Mouse (Mus musculus): Measurements from ENCODE around the gene Gm20696.

Gm20696 gene

GRCm38 (mm10) chr6:99272174-99272573, 394.4 kb downstream of the Gm20696 start:
- no peak for DNase-seq

- no peak for DNase-seq
Measured at GRCm38 (mm10) chr6:99271741-99272140, 394.9 kb downstream of the Gm20696 start.

DNA sequence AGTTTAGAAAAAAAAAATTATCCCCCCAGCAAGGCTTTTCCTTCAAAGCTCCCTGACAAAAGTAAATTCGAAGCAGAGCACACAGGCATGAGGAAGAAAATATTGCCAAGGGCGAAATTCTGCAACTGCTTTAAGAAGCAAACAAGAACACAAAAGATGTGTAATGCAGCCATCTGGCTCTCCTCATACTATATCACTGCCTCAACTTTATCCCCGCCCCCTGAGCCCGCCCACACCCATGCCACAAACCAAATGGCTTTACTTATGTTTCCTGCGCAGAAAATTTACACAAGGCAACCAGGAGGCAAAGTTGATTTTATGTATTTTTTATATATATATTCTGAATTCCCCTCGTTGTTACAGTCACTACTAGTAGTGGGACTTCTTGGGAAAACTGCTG, 396.7 kb downstream of the Gm20696 start:
- no peak for DNase-seq

DNA sequence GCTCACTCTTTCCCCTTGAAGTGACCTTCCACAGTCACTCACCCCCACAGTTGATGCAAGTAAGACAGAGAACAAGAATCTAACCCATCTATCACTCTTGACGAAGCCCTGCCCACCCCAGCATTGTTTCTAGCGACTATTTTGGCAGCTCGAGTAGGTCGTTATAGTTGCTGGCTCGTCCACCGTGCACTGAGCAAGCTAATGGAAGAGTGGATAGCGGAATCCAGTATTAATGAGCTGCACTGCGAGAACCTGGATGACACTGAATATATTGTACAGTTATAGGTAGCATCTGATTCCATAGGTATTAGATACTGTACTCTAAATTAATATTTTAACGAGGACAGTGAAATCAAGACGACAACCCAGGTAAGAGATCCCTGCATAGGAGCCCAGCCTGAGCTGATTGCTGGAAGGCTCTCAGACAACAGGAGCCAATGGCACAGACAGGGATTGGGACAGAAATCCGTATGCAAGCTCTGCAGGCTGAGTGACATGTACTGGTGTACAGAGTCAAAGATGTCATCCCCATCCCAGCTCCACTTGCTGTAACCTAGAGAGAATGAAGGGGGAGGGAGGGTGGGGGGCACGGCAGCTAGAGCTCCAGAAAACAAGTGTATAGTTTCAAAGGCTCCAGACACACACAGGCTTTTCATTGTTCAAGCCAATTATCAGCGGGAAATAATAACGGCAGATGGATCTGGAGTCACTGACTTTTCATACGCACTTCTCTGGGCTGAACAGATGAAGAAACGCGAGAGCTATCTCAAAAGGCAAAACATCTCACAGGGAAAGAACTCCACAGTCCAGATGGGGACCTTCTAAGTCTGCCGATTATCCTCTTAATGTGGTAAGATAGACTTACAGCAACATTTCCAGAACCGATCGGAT, 398.2 kb downstream of the Gm20696 start:
- DNase-seq, result peak; percentile 41 to 51

DNA sequence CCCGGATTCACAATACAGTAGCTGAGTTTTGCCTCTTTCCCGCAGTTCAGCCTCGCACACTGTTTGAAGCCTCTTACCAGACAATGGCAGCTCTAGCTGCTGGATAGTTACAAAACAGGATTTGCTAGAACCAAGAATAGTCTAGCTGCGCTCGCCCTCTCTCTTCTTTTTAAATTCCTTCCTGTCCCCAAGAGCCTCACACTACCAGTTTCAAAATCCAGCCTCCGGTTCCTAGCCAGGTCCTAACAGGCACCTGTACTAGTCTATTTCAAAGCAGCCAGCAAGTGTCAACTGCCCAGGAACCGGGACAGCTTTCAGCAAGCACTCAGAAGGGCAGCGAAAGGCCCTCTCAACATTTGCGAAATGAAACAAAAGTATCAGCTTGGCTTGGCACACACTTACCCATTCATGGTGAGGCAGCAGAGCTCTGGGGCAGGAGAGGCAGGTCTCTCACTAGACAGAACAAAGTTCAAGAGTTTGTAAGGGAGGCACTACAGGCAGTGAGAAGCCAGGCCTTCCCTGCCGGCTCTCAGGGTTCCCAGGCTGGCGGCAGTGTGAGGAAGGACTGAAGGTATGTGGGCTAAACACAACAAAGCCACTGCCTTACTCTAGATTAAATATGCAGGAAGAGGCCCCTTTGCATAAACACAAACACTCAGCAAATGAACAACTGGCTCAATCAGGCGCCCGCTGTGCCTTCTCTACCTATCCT, 400.5 kb downstream of the Gm20696 start:
- no peak for DNase-seq

- DNase-seq, result no peak
Measured at GRCm38 (mm10) chr6:99265173-99265572, 401.4 kb downstream of the Gm20696 start.

- no peak for DNase-seq
Measured at GRCm38 (mm10) chr6:99264192-99265093, 402.2 kb downstream of the Gm20696 start.

GRCm38 (mm10) chr6:99263886-99264185, 402.8 kb downstream of the Gm20696 start:
- no peak for DNase-seq

DNA sequence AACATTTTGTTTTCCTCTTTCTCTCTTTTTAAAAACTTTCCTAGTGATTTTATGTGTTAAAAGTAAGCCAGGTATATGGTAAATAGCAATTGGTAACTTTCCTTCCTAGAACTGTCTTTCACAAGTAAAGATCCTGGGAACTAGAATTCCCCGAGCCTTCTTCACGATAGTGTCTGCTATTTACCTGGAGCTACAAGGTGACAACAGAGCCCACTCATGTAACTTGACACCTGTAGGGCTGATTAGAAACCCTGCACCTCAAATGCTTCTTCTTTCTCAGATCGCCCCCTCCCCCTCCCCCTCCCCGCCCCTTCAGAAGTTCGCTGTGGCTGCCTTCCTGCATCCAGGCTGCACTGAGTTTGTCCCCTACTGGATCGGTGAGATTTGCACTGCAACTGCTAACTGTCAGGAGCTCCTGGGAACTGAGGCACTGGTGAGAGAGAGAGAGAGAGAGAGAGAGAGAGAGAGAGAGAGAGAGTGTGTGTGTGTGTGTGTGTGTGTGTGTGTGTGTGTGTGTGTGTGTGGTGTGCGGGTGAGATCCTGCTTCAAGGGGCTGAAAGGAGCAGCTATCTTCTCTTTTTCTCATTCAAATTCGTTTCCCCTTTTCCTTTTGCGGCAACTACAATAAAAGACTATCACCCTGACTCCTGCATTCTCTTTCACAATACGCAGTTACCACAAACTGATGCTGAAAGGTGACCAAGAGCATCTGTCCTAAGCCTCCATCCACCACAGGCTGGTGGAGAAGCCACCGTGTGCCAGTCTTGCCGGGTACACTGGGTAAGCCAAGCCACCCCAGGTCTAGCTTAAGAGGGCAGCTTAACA, 403.3 kb downstream of the Gm20696 start:
- DNase-seq, result no peak

GRCm38 (mm10) chr6:99261737-99262130, 404.9 kb downstream of the Gm20696 start:
- DNase-seq, result no peak

DNA sequence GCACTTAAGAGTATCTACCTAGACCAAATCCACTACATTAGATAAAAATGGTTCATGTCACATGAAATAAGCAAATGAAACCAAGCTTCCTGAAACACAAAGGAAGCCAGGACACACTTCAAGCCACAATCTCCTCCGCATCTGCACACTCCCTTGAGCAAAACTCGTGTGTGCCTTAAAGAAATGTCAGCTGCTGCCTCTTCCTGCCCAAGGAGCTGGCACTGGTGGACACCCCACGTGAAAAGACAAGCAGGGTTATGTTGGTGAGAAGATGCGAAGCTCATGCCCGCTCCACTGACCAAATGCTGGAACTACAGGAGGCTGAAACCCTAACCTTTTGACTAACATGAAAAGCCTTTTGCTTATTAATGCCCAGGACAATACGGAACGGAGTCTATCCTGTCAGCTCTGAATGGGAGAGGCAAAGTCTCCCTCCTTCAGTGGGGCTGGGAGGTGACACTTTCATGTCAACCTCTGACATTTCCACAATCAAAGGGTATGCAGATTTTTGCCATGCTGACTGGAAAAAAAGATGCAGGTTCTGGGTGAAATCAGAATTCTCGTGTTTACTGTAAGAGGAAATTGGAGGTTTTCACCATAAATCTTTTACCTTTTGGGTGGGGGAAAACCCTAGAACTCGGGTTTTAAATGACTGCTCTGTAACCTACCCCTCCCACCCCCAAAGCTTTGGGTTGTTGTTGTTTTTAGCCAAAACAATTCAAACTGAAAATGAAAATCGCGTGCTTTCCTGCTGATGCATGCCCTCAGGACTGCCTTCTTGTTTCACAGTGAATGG, 405.5 kb downstream of the Gm20696 start:
- no peak for DNase-seq

GRCm38 (mm10) chr6:99258346-99258745, 408.3 kb downstream of the Gm20696 start:
- DNase-seq, result no peak

GRCm38 (mm10) chr6:99257676-99258075, 408.9 kb downstream of the Gm20696 start:
- no peak for DNase-seq

DNA sequence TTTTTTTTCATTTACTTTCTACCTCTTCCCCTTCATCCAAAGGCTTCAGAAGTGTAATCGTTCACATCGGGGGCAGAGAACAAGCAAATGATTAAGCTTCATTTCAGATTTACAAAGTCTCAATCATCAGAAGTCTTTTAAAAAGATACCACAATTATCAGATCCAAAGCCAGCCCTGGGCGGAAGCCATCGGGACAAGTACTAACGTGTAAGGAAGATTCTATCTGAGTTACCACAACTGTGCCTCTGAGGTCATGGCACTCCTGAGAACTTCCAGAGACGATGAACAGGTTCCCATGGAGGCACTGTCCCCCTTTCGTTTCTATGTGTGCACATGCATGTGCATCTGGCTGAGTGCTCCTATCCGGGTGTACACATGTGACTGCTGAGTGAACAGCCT, 413.3 kb downstream of the Gm20696 start:
- DNase-seq, result no peak

- no peak for DNase-seq
Measured at GRCm38 (mm10) chr6:99252816-99253215, 413.8 kb downstream of the Gm20696 start.

GRCm38 (mm10) chr6:99251924-99252323, 414.7 kb downstream of the Gm20696 start:
- DNase-seq, result no peak

DNA sequence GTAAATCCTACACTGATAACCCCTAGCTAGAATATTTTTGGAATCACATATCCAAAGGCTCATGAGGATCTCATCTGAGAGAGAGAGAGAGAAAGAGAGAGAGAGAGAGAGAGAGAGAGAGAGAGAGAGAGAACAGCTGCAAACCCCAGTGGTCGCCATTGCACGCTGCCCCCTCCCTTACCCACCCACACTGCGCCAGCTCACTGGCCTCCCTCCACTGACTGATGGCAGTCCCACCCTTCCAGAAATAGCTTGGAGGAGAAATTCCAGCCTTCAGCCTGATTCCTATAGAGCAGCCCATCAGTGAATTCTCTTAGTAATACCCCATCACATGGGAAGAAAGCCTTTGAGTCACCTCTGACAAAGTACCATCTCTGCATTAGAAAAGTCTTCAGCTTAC, 415.4 kb downstream of the Gm20696 start:
- no peak for DNase-seq

GRCm38 (mm10) chr6:99249496-99250030, 417.0 kb downstream of the Gm20696 start:
- DNase-seq, result no peak

- DNase-seq, result no peak
Measured at GRCm38 (mm10) chr6:99248396-99248795, 418.2 kb downstream of the Gm20696 start.

DNA sequence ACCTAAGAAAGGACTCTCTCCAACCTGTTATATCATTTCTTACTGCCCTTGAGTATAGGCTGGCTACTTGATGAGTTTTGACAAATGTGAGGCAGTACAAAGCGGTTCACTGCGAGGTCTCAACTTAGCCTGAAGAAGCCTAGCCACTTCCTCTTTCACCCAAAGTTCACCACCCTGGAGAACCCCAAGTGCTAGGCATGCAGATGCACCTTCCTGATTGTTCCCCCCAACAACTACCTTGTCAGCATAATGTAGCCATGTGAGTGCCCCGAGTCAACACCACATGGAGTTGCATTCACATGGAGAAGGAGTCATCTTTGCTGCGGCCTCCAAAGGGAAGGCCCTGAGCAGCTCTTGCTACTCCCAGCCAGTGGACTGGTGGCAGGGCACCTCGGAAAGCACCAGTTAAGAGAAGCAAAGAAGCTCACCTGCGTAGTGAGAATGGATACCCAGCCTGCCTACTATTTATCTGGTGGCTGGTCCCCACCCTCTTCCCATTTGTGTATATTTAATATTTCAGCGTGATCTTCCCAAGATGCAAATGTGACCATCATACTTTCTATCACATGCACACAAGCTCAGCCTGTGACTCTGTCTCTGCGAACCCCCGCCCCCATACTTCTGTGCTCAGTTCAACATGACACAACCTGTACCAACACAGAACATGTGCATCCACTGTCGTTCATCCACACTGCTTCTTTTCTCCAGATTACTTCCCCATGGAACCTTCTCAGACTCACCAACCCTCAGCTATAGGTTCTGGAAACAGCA, 424.8 kb downstream of the Gm20696 start:
- DNase-seq, result no peak
